Comparison of ENCODE assay signal across 8 mouse cellular contexts in genomic region chr11:117936202-117936601, GRCm38 (mm10). TPM values are rescaled to one million over a fixed set of nuclear protein-coding genes. Genes with fewer than 3 reads are reported as not detected.
DNase-seq lines count a peak whose midpoint lies in the region; ATAC-seq and TF ChIP-seq lines count a peak whose summit lies in the region.

No protein-coding gene starts in this region.

- H3K9me3 ChIP-seq in midbrain, embryonic 14.5 days (ENCODE audit: control insufficient read depth, low read length) = no peaks in the 10 kb centered on the region
- H3K9me3 ChIP-seq in midbrain, embryonic 13.5 days = no peaks in the 10 kb centered on the region
- H3K9me3 ChIP-seq in midbrain, postnatal 0 days (ENCODE audit: low read length) = no peaks in the 10 kb centered on the region

- no peak overlapping the region for H3K4me3 ChIP-seq in midbrain, embryonic 14.5 days (replicated peaks; ENCODE audit: low read depth, low read length)
- H3K4me3 ChIP-seq in midbrain, embryonic 13.5 days (replicated peaks) = no peak overlapping the region
- no peak overlapping the region for H3K4me3 ChIP-seq in midbrain, postnatal 0 days (ENCODE audit: low read depth, low read length)

- peaks cover 9% of the 10 kb centered on the region; the same call in 1 of the 2 replicates for H3K27me3 ChIP-seq in midbrain, embryonic 14.5 days (ENCODE audit: control insufficient read depth, insufficient read depth, low read length)
- peaks cover 37% of the 10 kb centered on the region for H3K27me3 ChIP-seq in midbrain, embryonic 13.5 days
- peaks cover 12% of the 10 kb centered on the region; the same call in 1 of the 2 replicates for H3K27me3 ChIP-seq in midbrain, postnatal 0 days (ENCODE audit: insufficient read depth, low read length)

- H3K4me2 ChIP-seq in midbrain, embryonic 14.5 days (ENCODE audit: low read length) = no peak overlapping the region
- H3K4me2 ChIP-seq in midbrain, embryonic 13.5 days (replicated peaks) = no peak overlapping the region
- H3K4me2 ChIP-seq in midbrain, postnatal 0 days (ENCODE audit: low read depth, low read length, poor library complexity, severe bottlenecking) = no peak overlapping the region

- no peak overlapping the region for H3K9ac ChIP-seq in midbrain, embryonic 14.5 days (replicated peaks; ENCODE audit: low read length)
- no peak overlapping the region for H3K9ac ChIP-seq in midbrain, embryonic 13.5 days (replicated peaks)
- no peak overlapping the region for H3K9ac ChIP-seq in midbrain, postnatal 0 days (replicated peaks; ENCODE audit: low read length, poor library complexity, severe bottlenecking)

- no peaks in the 10 kb centered on the region for H3K36me3 ChIP-seq in midbrain, embryonic 14.5 days (ENCODE audit: control insufficient read depth, insufficient read depth, low read length)
- H3K36me3 ChIP-seq in midbrain, embryonic 13.5 days = no peaks in the 10 kb centered on the region
- no peaks in the 10 kb centered on the region for H3K36me3 ChIP-seq in midbrain, postnatal 0 days (ENCODE audit: insufficient read depth, low read length)

- intact Hi-C loops in gastrocnemius, postnatal 14 days (cut with DNase I; ENCODE audit: low total_unique reads) = no loop called here

- H3K4me1 ChIP-seq in midbrain, embryonic 14.5 days (ENCODE audit: control insufficient read depth, insufficient read depth, low read length) = peaks cover 21% of the 10 kb centered on the region
- H3K4me1 ChIP-seq in midbrain, embryonic 13.5 days (replicated peaks) = peaks cover 53% of the 10 kb centered on the region
- peaks cover 6% of the 10 kb centered on the region; the same call in 1 of the 2 replicates for H3K4me1 ChIP-seq in midbrain, postnatal 0 days (ENCODE audit: insufficient read depth, low read length)

- 44% methylated on average over 8 of the region's 8 CpGs for WGBS in midbrain, embryonic 14.5 days
- WGBS in midbrain, embryonic 13.5 days = 51% methylated on average over 8 of the region's 8 CpGs
- 37% methylated on average over 8 of the region's 8 CpGs for WGBS in midbrain, postnatal 0 days

- ATAC-seq in midbrain, embryonic 14.5 days (ENCODE audit: low FRiP score, low TSS enrichment) = no peak
- ATAC-seq in midbrain, embryonic 13.5 days = no peak
- ATAC-seq in midbrain, postnatal 0 days (ENCODE audit: low FRiP score) = no peak

- no peak overlapping the region for H3K27ac ChIP-seq in midbrain, embryonic 14.5 days (replicated peaks; ENCODE audit: low read depth, low read length)
- no peak overlapping the region for H3K27ac ChIP-seq in midbrain, embryonic 13.5 days
- H3K27ac ChIP-seq in midbrain, postnatal 0 days (ENCODE audit: low read depth, low read length) = no peak overlapping the region

- no peak for TF ChIP-seq CTCF in midbrain, postnatal 0 days (IDR thresholded peaks at IDR 0.05)

- DNase-seq in midbrain, embryonic 14.5 days = peak; percentile 43
- peak; percentile 66 for DNase-seq in gastrocnemius, postnatal 14 days
- peak; percentile 93 to 95 for DNase-seq in kidney, postnatal 25 days
- DNase-seq in midbrain, postnatal 0 days (ENCODE audit: low spot score) = peak; percentile 40
- DNase-seq in thymus, postnatal 0 days (ENCODE audit: low spot score) = no peak
- DNase-seq in natural killer cell, adult 2 months (ENCODE audit: low spot score in 2 of 2) = no peak
- no peak for DNase-seq in right cerebral cortex, adult 18-20 months

RNA-seq across cellular contexts. Expression of gene Socs3, which starts 33.6 kb away (rescaled TPM):
- polyA plus RNA-seq in midbrain, embryonic 14.5 days (2014; fragmentation: Nextera tagmentation; extraction: Ambion mirVana) = 4.3 and 7.2 TPM in 2 replicates
- polyA plus RNA-seq in midbrain, embryonic 13.5 days (2015; fragmentation: Nextera tagmentation; extraction: Ambion mirVana) = 8.3 and 9.3 TPM in 2 replicates
- total RNA-seq in gastrocnemius, postnatal 14 days (2021) = 1 to 10 TPM; 2.9 to 3.7 TPM
- total RNA-seq in midbrain, postnatal 0 days (2014; rRNA removed) = 7.3 and 8.5 TPM in 2 replicates
- 4.4 and 4.9 TPM in 2 replicates for polyA plus RNA-seq in midbrain, postnatal 0 days (2015; fragmentation: Nextera tagmentation; extraction: Ambion mirVana)
- 25.8 and 26.7 TPM in 2 replicates for polyA plus RNA-seq in thymus, postnatal 0 days (2015; fragmentation: Nextera tagmentation; extraction: Ambion mirVana)

RNA-seq across cellular contexts. Expression of gene Pgs1, which starts 49.9 kb away (rescaled TPM):
- polyA plus RNA-seq in midbrain, embryonic 14.5 days (2014; fragmentation: Nextera tagmentation; extraction: Ambion mirVana) = 47.9 and 51.4 TPM in 2 replicates
- polyA plus RNA-seq in midbrain, embryonic 13.5 days (2015; fragmentation: Nextera tagmentation; extraction: Ambion mirVana) = 46.0 and 50.8 TPM in 2 replicates
- total RNA-seq in gastrocnemius, postnatal 14 days (2021) = 10 to 100 TPM; 15.6 to 17.1 TPM
- total RNA-seq in midbrain, postnatal 0 days (2014; rRNA removed) = 62.0 and 72.2 TPM in 2 replicates
- polyA plus RNA-seq in midbrain, postnatal 0 days (2015; fragmentation: Nextera tagmentation; extraction: Ambion mirVana) = 55.0 and 61.8 TPM in 2 replicates
- 54.8 and 55.6 TPM in 2 replicates for polyA plus RNA-seq in thymus, postnatal 0 days (2015; fragmentation: Nextera tagmentation; extraction: Ambion mirVana)

Comparison
In these comparisons a context has a peak if more than half of its experiments do, and no peak if none do; other contexts are left out.
1. DNase-seq: peak in midbrain, embryonic 14.5 days (single experiment), gastrocnemius, postnatal 14 days (single experiment), kidney, postnatal 25 days (2 of 2) and midbrain, postnatal 0 days (single experiment); none in thymus, postnatal 0 days (single experiment), natural killer cell, adult 2 months (0 of 2) and right cerebral cortex, adult 18-20 months (single experiment).